Mouse (Mus musculus) neural tube, embryonic 11.5 days (tissue): ENCODE data around the gene N6amt1. TPM values are rescaled to one million over a fixed set of nuclear protein-coding genes. Genes with fewer than 3 reads are reported as not detected.

Experiments used
- ATAC-seq: fragments of 200-750 bp; cut with Nextera tagmentation; 2 replicates; pipeline ENCODE4 v1.8.0; 2017; ENCODE audit warnings: moderate number of reproducible peaks, mild to moderate bottlenecking, moderate TSS enrichment, moderate library complexity; ENCODE audit not compliant: insufficient read depth, low FRiP score, low TSS enrichment
- DNase-seq: peaks from one replicate; pipeline ENCODE4 v3.0.0-alpha.2; 2015; ENCODE audit warnings: low spot score
- H3K27ac ChIP-seq: fragments of 300-500 bp; sonication (generic); 2 replicates; pipeline ENCODE4 v1.5.1; 2014; ENCODE audit warnings: low read depth, mild to moderate bottlenecking, low read length
- H3K27me3 ChIP-seq: fragments of 300-500 bp; sonication (generic); 2 replicates; pipeline ENCODE4 v1.6.1; 2014; ENCODE audit warnings: mild to moderate bottlenecking, low read length, mixed read lengths; ENCODE audit not compliant: control insufficient read depth, insufficient read depth
- H3K36me3 ChIP-seq: fragments of 300-500 bp; sonication (generic); 2 replicates; pipeline ENCODE4 v1.6.1; 2014; ENCODE audit warnings: mild to moderate bottlenecking, low read length, moderate library complexity, mixed read lengths; ENCODE audit not compliant: control insufficient read depth, insufficient read depth
- H3K4me1 ChIP-seq: fragments of 300-500 bp; sonication (generic); 2 replicates; pipeline ENCODE4 v1.6.1; 2014; ENCODE audit warnings: low read length, mixed read lengths; ENCODE audit not compliant: control insufficient read depth, insufficient read depth
- H3K4me2 ChIP-seq: fragments of 300-500 bp; sonication (generic); 2 replicates; pipeline ENCODE4 v1.6.1; 2014; ENCODE audit warnings: low read depth, mild to moderate bottlenecking, moderate library complexity
- H3K4me3 ChIP-seq: fragments of 300-500 bp; sonication (generic); 2 replicates; pipeline ENCODE4 v1.5.1; 2014; ENCODE audit warnings: low read depth, low read length
- H3K9ac ChIP-seq: fragments of 300-500 bp; sonication (generic); 2 replicates; pipeline ENCODE4 v1.6.1; 2014; ENCODE audit warnings: mild to moderate bottlenecking, low read length
- H3K9me3 ChIP-seq: fragments of 300-500 bp; sonication (generic); 2 replicates; pipeline ENCODE4 v1.6.1; 2016; ENCODE audit warnings: low read length; ENCODE audit not compliant: control insufficient read depth
- WGBS: fragments of 180-500 bp; shearing (Covaris S2); extraction: QIAGEN DNeasy Blood & Tissue Kit; methylation state at CpG from one replicate; pipeline ENCODE4 v1.1.7; 2014; 5-methylcytosine and 5-hydroxymethylcytosine counted together
- polyA plus RNA-seq: library from polyadenylated mRNA; unstranded; fragments of >200 nt; fragmentation: Nextera tagmentation; extraction: Ambion mirVana; gene quantifications from 2 replicates; pipeline ENCODE4 v1.2.1, GENCODE M21; 2014

Gene N6amt1
- polyA plus RNA-seq, 1 experiment from 2014 or later, result 18.4 TPM

GRCm38 (mm10) chr16:87364231-87364630, 10.2 kb downstream of the N6amt1 start:
- peaks cover 2% of the 10 kb centered on the region; the same call in 1 of the 2 replicates for H3K36me3 ChIP-seq
- H3K4me2 ChIP-seq, result no peak overlapping the region
- no peak overlapping the region for H3K9ac ChIP-seq
- ATAC-seq (no peak), DNase-seq (no peak)
- no peaks in the 10 kb centered on the region for H3K27me3 ChIP-seq
- H3K4me3 ChIP-seq, result no peak overlapping the region
- H3K4me1 ChIP-seq, result no peaks in the 10 kb centered on the region
- H3K27ac ChIP-seq, result no peak overlapping the region
- H3K9me3 ChIP-seq, result no peaks in the 10 kb centered on the region
- 95% methylated on average over 4 of the region's 4 CpGs for WGBS

- Histone ChIP-seq H3K9me3 (no peaks in the 10 kb centered on the region), H3K27me3 (no peaks in the 10 kb centered on the region), H3K4me3 (no peak overlapping the region), H3K4me2 (no peak overlapping the region), H3K27ac (no peak overlapping the region), H3K36me3 (peaks cover 2% of the 10 kb centered on the region; the same call in 1 of the 2 replicates), H3K4me1 (no peaks in the 10 kb centered on the region), H3K9ac (no peak overlapping the region)
- 70% methylated on average over 10 of the region's 10 CpGs for WGBS
- no peak for DNase-seq
- ATAC-seq, result no peak
Observed at GRCm38 (mm10) chr16:87366035-87366434, 12.1 kb downstream of the N6amt1 start.

- no peak for ATAC-seq
- WGBS, result 97% methylated on average over 6 of the region's 6 CpGs
- peaks cover 2% of the 10 kb centered on the region; the same call in 1 of the 2 replicates for H3K36me3 ChIP-seq
- H3K4me3 ChIP-seq, result no peak overlapping the region
- H3K27ac ChIP-seq, result no peak overlapping the region
- H3K9ac ChIP-seq, result no peak overlapping the region
- no peak for DNase-seq
- H3K4me1 ChIP-seq, result no peaks in the 10 kb centered on the region
- no peaks in the 10 kb centered on the region for H3K9me3 ChIP-seq
- H3K4me2 ChIP-seq, result no peak overlapping the region
- H3K27me3 ChIP-seq, result no peaks in the 10 kb centered on the region
Observed at GRCm38 (mm10) chr16:87366445-87366844, 12.5 kb downstream of the N6amt1 start.

- Histone ChIP-seq H3K36me3 (peaks cover 20% of the 10 kb centered on the region), H3K27ac (no peak overlapping the region), H3K4me3 (no peak overlapping the region), H3K4me2 (no peak overlapping the region), H3K9ac (no peak overlapping the region), H3K4me1 (no peaks in the 10 kb centered on the region), H3K27me3 (no peaks in the 10 kb centered on the region), H3K9me3 (no peaks in the 10 kb centered on the region)
- 90% methylated on average over 2 of the region's 2 CpGs for WGBS
- ATAC-seq (no peak), DNase-seq (no peak)
Observed at GRCm38 (mm10) chr16:87382996-87383395, 29.0 kb downstream of the N6amt1 start.

GRCm38 (mm10) chr16:87384366-87384765, 30.4 kb downstream of the N6amt1 start:
- H3K9ac ChIP-seq, result no peak overlapping the region
- H3K4me2 ChIP-seq, result no peak overlapping the region
- no peaks in the 10 kb centered on the region for H3K9me3 ChIP-seq
- no peak for ATAC-seq
- no peak for DNase-seq
- H3K27ac ChIP-seq, result no peak overlapping the region
- WGBS, result 63% methylated on average over 2 of the region's 2 CpGs
- peaks cover 22% of the 10 kb centered on the region for H3K36me3 ChIP-seq
- no peaks in the 10 kb centered on the region for H3K4me1 ChIP-seq
- H3K4me3 ChIP-seq, result no peak overlapping the region
- H3K27me3 ChIP-seq, result no peaks in the 10 kb centered on the region

GRCm38 (mm10) chr16:87387444-87387977, 33.5 kb downstream of the N6amt1 start:
- H3K27ac ChIP-seq, result no peak overlapping the region
- no peak overlapping the region for H3K4me2 ChIP-seq
- ATAC-seq (no peak), DNase-seq (no peak)
- no peak overlapping the region for H3K9ac ChIP-seq
- 92% methylated on average over 3 of the region's 3 CpGs for WGBS
- peaks cover 11% of the 10 kb centered on the region for H3K36me3 ChIP-seq
- H3K4me3 ChIP-seq, result no peak overlapping the region
- H3K27me3 ChIP-seq, result no peaks in the 10 kb centered on the region
- no peaks in the 10 kb centered on the region for H3K9me3 ChIP-seq
- H3K4me1 ChIP-seq, result no peaks in the 10 kb centered on the region

GRCm38 (mm10) chr16:87393813-87394548, 40.0 kb downstream of the N6amt1 start:
- H3K4me3 ChIP-seq, result no peak overlapping the region
- WGBS, result 56% methylated on average over 16 of the region's 16 CpGs
- H3K27me3 ChIP-seq, result no peaks in the 10 kb centered on the region
- ATAC-seq (peak; percentile 83), DNase-seq (peak; percentile 57)
- H3K9me3 ChIP-seq, result no peaks in the 10 kb centered on the region
- H3K27ac ChIP-seq, result no peak overlapping the region
- no peak overlapping the region for H3K9ac ChIP-seq
- no peaks in the 10 kb centered on the region for H3K4me1 ChIP-seq
- H3K36me3 ChIP-seq, result peaks cover 4% of the 10 kb centered on the region
- no peak overlapping the region for H3K4me2 ChIP-seq

GRCm38 (mm10) chr16:87405001-87405400, 51.0 kb downstream of the N6amt1 start:
- Histone ChIP-seq H3K27me3 (no peaks in the 10 kb centered on the region), H3K4me3 (no peak overlapping the region), H3K27ac (no peak overlapping the region), H3K4me2 (no peak overlapping the region), H3K36me3 (peaks cover 11% of the 10 kb centered on the region), H3K9me3 (no peaks in the 10 kb centered on the region), H3K4me1 (no peaks in the 10 kb centered on the region), H3K9ac (no peak overlapping the region)
- WGBS, result 84% methylated on average over 3 of the region's 3 CpGs
- DNase-seq, result no peak
- no peak for ATAC-seq
